Mouse (Mus musculus): ENCODE measurements around the gene Ckb. TPM values are rescaled to one million over a fixed set of nuclear protein-coding genes. Genes with fewer than 3 reads are reported as not detected.

Ckb gene
- total RNA-seq, 2 experiments from 2014 or later: 1,388 to 1,396 TPM

DNA sequence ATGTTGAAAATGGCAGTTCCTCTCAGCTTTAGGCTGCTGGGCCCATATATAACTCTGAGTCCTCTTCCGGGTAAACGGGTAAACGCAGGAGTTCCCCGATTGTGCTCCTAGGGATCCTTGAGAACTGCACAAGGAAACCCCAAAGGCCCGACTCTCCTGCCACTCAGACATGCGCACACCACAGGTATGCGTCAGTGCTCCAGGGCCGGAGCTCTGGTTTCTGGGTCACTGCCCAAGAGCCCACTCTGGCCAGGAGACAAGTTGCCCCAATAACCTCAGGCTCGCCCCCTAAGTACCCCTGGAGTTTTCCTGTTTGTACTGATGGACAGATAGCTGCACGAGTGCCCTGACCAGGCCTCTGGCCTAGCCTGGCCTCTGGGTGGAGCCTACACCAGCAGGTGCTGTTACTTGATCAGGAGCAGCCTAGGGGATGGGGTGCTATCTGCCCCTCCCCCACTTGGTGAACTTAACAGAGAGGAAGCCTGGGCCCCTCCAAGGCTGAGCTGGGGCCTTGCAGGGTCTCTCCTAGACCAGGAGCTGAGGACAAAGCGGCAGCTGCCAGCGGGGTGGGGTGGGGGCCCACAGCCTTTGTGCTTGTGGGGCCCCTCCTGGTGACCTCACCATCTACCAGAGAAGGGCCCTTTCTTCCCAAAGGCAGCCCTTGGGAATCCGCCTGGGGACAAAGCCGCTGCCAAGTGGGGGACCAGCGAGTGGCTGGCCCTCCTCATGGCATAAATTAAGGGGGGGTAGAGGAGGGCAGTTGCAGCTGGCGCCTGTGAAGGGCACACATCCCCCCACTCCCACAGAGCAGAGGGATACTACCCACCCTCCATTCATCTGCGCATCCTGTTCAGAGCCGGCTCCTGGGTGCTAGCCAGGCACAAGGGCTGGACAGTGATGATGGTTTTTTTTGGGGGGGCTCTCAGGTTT lies 21.5 kb upstream of the Ckb start:
- DNase-seq (ENCODE audit: low spot score in 2 of 2): peak in 1 of 2 experiments; percentile 84

DNA sequence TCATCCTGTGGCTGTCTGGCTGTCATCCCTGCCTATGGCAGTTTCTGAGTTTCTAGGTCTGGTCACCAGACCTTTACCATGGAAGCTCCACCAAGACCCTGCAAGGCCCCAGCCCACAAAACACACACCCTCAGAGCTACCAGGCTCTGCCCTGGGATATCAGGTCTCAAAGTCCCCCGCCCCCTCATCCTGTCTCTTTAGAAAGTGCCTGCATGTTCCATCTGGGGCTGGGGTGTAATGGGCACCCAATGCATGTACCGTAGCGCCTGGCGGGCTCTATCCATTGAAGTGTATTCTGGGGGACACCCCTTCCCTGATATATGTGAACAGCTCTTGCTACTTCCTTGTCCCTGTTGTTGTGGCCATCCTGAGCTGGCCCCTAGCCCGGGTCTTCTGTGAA lies 20.8 kb upstream of the Ckb start:
- no peak for DNase-seq (ENCODE audit: low spot score in 2 of 2)

DNA sequence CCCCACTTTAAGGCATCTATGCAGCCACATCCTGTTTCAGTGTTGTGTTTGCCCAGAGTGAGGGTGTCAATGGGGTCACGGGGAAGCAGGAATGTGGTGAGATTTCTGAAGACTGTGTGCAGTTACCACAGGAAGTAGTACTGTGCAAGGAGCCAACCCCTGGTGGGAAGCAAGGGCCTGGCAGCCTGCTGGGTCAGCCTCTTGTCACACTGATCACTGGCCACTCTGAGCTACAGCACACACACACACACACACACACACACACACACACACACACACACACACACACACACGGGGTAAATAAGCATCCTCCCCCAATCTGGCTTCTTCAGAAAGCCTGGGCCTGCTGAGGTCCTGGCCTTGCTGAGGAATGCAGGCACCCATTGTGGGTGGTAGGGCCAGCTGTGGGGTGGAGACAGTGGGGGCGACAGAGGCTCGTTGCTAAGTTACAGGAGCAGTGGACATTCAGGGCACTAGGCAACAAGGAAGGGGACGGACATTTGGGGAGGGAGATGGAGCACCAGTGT lies 19.3 kb upstream of the Ckb start:
- no peak for DNase-seq (ENCODE audit: low spot score in 2 of 2)

DNA sequence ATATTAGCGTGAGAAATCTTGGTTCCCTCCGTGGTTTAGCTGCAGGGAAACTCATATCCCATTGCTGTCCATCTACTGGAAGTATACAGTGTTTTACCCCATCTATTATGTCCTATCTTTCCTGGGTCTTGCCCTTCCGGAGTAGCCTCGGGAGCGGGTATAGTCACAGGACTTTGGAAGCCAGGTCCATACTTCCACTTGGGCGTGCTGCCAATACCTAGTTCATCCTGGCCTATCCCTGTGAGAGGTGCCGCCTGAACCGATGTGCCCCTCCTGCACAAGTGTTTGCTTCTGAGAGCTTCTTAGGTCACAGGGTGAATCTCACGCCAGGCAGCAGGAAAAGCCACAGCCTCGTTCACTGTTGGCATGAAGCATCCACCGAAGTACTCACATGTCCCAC lies 17.3 kb upstream of the Ckb start:
- DNase-seq (ENCODE audit: low spot score in 2 of 2): no peak

DNA sequence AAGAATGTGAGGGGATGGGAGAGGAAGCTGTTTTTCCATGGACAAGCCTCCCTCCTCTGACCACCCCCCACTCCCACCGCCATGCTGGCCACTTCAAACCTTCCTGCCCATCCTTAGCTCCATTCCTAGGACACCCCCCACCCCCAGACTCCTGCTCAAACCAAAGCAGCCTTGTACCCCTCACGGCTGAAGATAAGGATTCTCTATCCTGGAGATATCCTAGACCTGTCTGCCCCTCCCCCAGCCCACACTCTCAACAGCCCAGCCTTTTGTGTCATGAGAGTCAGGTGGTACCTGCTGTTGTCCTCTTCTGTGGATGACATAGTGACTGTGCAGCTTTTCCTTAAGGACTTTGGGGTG lies 15.9 kb upstream of the Ckb start:
- DNase-seq (ENCODE audit: low spot score in 2 of 2): no peak

DNA sequence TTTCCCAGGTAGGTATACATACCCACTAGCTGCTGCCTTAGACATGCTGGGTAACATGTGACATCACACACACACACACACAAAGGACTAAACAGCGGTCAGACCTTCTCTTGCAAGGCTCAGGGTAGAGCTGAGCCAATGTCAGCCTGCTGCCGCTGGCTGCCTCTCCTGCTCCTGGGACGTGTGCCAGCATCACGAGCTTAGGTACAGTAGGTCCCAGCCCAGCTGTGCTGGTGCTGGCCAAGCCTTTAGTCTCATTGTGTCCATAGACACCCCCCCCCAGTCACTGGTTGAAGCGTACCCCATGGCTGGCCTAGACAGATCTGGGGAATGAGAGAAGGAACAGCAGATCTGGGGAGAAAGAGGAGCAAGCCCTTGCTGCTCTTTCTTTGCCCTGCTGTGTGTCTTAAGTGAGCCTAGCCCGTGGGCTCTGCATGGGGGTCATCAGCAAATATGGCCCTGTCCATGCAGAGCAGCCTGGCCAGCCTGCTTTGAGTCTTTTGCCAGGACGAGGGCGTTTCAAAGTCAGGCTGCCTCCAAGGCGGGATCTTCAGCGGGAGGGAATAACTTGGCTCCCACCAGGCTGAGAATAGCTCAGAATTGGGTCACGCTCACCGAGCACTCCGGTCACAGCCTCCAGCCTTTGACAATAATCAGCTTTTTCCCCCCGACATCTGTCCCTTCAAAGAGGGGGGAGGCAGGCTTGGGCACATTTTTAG lies 15.4 kb upstream of the Ckb start:
- peak in 1 of 2 experiments; percentile 80 for DNase-seq (ENCODE audit: low spot score in 2 of 2)

DNA sequence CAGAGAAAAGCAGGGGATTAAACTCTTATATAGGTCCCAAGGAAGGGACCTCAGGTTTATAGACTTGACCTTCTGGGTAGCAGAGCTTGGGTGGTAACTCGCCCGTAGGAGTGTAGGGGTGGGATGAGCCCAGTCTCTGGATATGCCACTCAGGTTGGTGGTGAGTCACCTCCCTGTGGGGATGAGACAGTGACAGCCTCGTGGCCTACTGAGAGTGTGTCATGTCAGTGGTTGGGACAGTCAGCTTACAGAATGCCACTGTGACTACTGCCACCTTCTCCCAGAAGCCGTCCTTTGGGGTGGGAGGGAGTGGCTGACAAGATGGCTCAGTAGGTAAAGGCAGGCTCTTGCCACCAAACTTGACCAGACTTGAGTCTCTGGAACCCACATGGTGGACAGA lies 14.3 kb upstream of the Ckb start:
- DNase-seq (ENCODE audit: low spot score in 2 of 2): no peak

DNA sequence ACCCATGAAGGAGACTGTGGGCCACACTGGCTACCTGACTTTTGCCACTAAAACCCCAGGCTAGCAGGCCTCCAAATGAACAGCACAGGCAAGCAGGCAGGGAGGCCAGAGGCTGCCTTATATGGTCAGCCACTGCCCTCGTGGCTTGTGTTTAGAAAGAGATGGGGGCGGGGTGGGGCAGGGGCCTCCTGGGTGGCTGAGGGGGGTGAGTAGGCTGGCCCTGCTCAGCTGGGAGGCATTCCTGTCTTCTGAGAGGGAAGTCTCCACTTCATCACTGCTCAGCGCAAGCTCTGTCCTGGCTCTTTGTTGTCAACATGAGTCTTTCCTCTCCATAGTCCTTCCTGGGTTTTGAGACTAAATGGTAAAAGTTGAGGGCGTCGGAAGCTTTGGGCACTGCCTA lies 10.7 kb upstream of the Ckb start:
- DNase-seq (ENCODE audit: low spot score in 2 of 2): no peak

DNA sequence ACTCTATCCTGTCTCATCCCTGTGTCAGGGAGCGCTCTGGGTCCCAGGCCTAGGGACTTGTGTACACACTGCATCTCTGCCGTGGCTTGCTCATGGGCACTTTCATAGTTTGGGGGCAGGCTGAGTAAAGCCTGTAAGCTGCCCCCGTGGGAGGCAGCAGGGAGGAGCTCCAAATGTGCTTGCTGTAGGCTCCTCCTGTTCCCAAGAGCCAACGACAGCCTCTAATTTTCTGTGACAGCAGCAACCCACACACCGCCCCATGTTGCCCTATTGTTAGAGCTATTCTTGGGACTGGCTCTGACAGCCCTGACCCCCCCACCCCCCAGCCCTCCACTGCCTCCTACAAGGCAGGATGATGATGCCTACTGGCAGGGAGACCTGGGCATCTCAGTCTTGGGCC lies 9.9 kb upstream of the Ckb start:
- DNase-seq (ENCODE audit: low spot score in 2 of 2): peak in 1 of 2 experiments; percentile 80

DNA sequence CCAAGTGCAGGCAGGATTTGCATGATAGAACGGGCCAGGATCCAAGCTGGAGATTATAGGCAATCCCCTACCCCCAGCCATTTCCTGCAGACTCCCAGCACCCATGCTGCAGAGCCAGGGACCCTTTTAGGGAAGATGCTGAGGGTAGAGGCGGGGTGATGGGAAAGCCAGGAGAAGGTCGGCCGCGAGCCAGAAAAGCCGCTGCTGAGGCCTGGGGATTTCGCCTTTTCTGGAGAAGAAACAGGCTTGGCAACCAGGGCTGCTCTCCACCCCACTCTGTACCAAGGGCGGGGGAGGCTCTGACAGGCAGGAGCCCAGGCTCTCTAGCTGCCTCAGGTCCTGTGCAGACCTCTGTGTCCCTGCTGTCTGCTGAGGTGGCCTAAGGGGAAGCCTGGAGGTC lies 9.2 kb upstream of the Ckb start:
- DNase-seq (ENCODE audit: low spot score in 2 of 2): peak in 1 of 2 experiments; percentile 53

DNA sequence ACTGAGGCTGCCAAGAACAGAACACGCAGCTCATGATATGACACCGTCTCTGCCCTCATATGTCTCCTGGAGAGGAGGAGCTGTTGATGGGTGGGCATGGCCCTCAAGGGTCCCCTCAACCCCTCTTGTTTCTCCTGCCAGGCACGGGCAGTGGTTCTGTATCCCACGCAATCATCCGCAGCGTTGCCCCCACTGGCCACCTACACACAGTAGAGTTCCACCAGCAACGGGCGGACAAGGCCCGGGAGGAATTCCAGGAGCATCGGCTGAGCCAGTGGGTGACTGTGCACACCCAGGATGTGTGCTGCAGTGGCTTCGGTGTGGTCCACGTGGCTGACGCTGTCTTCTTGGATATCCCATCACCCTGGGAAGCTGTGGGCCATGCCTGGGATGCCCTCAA lies 8.5 kb upstream of the Ckb start:
- no peak for DNase-seq (ENCODE audit: low spot score in 2 of 2)

DNA sequence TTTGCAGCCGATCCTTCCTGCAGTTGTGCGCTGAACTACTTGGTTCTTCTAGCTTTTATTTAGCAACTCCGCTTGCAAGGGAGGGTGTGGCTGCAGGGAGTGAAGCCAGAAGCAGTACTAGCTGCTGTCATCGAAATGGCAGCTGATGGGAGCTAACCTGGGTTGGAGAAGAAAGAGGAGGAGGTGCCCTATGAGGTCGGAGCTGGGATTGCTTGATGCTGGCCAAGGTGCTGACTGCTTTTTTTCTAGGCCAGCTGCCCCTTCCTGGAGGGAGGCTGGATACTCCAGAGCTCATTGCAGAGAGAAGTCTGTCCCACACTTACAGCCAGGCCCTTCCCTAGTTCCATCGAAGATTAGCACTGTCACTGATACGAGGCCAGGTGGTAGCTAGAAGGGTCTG lies 6.9 kb upstream of the Ckb start:
- DNase-seq (ENCODE audit: low spot score in 2 of 2): no peak

DNA sequence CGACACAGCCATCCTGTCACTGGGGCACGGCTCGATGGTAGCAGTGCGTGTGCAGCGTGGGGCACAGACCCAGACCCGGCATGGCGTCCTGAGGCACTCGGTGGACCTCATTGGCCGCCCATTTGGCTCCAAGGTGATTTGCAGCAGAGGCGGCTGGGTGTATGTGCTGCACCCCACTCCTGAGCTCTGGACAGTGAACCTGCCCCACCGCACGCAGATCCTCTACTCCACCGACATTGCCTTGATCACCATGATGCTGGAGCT lies 6.5 kb upstream of the Ckb start:
- DNase-seq (ENCODE audit: low spot score in 2 of 2): no peak

DNA sequence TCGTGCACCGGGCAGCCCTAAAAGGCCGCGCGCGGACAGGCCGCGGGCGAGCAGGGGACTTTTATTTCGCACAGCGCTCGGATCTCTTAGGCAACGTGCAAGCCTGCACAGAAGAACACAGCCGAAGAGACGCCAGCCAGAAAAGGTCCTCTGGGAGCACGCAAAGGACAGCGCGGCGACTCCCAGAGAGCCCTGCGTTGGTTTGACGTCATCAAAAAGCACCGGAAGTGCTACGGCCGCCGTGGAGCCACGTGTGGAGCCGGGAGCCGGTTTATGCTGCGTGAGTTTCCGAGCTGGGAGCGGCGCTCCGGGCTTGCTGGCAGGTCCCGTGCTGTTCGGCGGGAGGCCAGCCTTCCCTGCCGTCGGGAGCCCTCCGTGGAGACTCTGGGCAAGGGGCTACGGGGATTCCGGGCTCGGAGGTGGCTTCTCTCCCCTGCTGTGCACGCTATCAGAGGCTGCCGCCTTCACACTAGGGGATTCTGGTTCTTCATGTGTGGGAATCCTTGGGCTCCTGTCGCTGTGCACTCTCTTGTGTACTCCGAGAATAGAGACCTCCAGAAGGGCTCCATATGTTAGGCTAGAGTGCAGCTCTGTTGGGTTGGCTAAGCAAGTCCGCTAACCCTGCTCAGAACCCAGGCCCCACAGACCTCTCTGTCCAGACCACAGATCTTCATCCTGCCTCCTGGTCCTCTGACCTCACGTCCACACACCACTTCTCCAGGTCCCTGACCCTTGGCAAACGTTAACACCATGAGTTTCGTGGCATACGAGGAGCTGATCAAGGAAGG lies 5.9 kb upstream of the Ckb start, which contains the start of gene Trmt61a:
TSS of gene Trmt61a (plus strand) at position 224 of the 788 bp plus-strand sequence.
- peak; percentile 85 to 93 for DNase-seq (ENCODE audit: low spot score in 2 of 2)

DNA sequence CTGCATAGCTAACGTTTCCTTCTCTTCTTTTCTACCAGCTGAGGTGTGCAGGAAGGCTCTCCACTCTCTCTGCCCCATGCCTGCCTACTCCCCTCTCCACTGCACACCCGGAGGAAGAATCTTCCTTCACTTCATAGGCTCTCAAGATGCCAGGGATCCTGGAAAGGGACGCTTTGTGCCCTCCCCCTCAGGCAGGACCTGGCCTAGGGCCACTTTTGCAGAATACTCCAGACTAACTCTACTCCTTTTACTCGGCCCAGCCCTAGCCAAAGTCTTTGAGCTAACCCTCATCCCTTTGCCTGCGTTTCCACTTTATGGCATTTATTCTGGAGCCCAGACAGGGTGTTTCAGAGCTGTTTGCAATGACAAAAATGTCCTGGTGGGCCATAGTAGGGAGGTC lies 5.3 kb upstream of the Ckb start:
- DNase-seq (ENCODE audit: low spot score in 2 of 2): no peak

DNA sequence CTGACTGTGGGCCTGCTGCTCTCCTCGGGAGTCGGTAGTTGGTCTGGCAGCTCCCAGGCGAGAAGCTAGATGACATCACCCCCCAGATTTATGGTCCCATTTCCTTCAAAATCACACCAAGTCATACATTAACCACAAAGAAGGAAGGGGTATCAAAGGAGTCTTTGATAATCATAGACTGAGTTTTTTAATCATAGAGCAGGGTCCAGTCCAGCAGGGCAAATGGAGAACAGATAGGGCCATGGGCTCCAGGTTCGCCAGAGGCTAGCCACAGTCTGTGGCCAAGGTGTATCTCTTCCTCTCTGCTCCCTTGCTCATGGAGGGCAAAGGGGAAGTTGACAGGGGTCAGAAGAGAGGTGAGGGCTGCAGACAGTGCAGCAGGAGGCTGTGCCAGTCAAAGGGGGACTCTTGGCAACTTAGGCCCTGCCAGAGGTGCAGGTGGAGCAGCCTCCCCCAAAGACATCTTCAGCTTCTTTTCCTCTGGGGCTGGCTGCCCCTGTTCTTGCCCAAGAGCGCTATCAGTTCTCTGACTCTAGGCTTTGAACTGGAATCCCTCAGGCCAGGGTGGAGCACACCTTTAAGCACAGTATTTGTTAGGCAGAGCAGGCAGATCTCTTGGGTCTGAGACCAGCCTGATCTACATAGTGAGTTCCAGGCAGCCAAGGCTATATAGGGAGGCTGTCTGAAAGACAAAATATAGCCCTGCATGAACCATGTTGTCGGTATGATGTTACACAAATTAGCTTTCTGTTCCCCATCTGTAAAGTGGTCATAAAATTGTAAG lies 3.9 kb upstream of the Ckb start:
- DNase-seq (ENCODE audit: low spot score in 2 of 2): no peak

DNA sequence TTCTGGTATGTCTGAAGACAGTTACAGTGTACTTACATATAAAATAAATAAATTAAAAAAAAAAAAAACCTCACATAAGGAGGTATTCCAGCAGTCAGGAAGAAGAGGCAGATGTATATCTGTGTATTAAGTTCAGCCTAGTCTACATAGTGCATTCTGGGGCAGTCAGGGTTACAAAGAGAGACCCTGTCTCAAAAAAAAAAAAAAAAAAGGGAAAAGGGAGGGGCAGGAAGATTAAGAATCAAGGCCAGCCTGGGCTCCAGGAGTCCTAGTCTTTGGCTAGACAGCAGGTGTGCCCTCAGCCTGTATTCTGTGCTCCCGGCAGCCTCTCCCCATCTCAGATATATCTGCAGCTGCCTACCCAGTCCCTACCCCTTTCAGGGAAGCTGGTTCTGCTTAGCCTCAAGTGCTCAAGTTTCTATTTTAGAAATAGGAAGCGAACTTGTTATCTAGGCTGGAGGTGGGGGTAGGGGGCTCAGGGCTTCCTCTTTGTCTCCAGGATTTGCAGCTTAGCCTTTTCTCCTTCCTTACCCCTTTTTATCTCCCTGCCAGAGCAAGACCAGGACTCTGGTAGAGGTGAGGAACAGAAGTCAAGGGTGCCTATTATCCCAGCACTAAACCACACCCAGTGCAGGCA lies 2.8 kb upstream of the Ckb start:
- DNase-seq (ENCODE audit: low spot score in 2 of 2): no peak

DNA sequence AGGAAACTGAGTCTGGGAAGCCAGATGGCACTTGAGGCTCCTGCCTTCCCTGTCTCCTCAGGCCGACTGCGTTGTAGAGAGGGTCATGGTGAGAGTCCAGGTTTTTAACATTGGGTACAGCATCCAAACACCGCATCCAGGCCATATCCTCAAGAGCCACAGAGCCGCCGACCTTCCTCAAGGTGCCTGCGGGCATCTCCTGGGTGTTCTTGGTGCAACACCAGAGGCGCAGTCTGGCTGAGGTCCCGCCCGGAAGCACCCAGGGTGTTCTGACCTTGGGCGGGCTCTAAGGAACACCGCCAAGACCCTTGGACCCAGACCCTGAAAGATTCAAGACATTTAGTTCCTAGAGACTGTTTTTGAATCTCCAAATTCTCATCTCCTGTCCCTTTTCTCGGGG lies 443 bp upstream of the Ckb start:
- DNase-seq (ENCODE audit: low spot score in 2 of 2): no peak

DNA sequence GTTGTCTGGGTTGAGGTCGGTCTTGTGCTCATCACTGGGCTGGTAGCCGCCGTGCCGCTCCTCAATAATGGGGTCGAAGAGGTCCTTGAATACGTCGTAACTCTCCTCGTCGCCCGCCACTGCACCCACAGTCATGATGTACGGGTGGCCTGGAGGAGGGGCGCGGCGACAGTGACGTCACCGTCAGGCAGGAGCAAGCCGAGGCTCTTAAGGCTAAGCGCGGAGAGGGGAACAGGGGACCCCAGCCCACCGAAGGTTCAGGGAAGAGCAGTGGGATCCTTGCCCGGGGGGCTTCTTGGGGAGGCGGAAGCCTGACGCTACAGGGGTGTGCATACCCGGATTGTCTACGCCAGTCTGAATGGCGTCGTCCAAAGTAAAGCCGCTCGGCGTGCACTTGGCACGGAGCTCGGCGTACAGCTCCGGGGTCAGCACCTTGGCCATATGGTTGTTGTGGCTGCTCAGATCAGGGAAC lies 671 bp downstream of the Ckb start:
- DNase-seq (ENCODE audit: low spot score in 2 of 2): peak in 1 of 2 experiments; percentile 86

DNA sequence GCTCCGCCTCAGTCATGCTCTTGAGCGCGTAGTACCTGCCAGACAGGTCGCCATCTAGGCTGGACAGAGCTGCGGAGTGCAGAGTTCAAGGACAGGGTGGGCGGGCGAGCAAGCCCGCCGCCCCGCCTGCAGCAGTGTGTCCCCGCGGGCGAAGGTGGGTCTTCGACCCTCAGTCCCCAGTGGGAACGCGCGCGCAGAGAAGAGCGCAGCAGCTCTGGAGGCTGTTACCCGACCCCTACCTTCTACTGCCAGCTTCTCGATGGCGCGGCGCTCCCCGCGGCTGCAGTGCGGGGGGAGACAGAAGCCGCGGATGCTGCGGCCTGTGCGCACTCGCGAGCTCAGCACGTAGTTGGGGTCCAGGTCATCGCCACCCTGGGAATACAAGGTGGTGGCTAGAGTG lies 1.2 kb downstream of the Ckb start:
- no peak for DNase-seq (ENCODE audit: low spot score in 2 of 2)

Measured in layer of hippocampus, adult 18-20 months (tissue).